In genomic region chr9:102689406-102689939, GRCm38 (mm10) we compare ENCODE assay signal across 9 mouse cellular contexts. TPM values are rescaled to one million over a fixed set of nuclear protein-coding genes. Genes with fewer than 3 reads are reported as not detected.
DNase-seq lines count a peak whose midpoint lies in the region; ATAC-seq and TF ChIP-seq lines count a peak whose summit lies in the region.
"Had no signal": no experiment of that assay in that cellular context is flagged by ENCODE, and none has a peak within 500 bp of the region (broad histone marks: within the 10 kb centered on the region; RNA-seq: fewer than 3 reads in every experiment).

No protein-coding gene starts in this region.

- peak; percentile 39 for DNase-seq in cerebellum, adult 11-12 months
- no peak for DNase-seq in cerebellum, adult 8-10 months
- DNase-seq in ES-E14 (ENCODE audit: low read depth, low spot score): peak; percentile 40
- DNase-seq in forebrain, postnatal 0 days: peak; percentile 81
- peak; percentile 42 to 73 for DNase-seq in lung, adult 18-20 months
- peak; percentile 36 for DNase-seq in stomach, postnatal 0 days (ENCODE audit: low spot score)
- DNase-seq in gastrocnemius, adult 8-10 months (ENCODE audit: low spot score in 2 of 2): no peak
- DNase-seq in right cerebral cortex, postnatal 14 days: no peak

- 3% methylated on average over 13 of the region's 13 CpGs for WGBS in forebrain, postnatal 0 days
- 12% methylated on average over 13 of the region's 13 CpGs for WGBS in stomach, postnatal 0 days

- no peaks in the 10 kb centered on the region for H3K9me3 ChIP-seq in ES-E14 (ENCODE audit: control insufficient read depth, insufficient read depth, low read depth, low read length)
- no peaks in the 10 kb centered on the region for H3K9me3 ChIP-seq in forebrain, postnatal 0 days (ENCODE audit: low read length)
- H3K9me3 ChIP-seq in stomach, postnatal 0 days (ENCODE audit: control insufficient read depth, low read length): no peaks in the 10 kb centered on the region

- no peaks in the 10 kb centered on the region for H3K36me3 ChIP-seq in ES-E14 (ENCODE audit: control insufficient read depth, insufficient read depth, low read length, poor library complexity, severe bottlenecking)
- no peaks in the 10 kb centered on the region for H3K36me3 ChIP-seq in forebrain, postnatal 0 days (ENCODE audit: insufficient read depth)
- H3K36me3 ChIP-seq in stomach, postnatal 0 days (ENCODE audit: control insufficient read depth, insufficient read depth, low read length): no peaks in the 10 kb centered on the region

- peaks cover 14 to 22% of the 10 kb centered on the region in 2 experiments for H3K4me1 ChIP-seq in ES-E14 (ENCODE audit: control insufficient read depth in 2 of 2, insufficient read depth in 2 of 2, low read length in 2 of 2, poor library complexity in 1 of 2)
- no peaks in the 10 kb centered on the region for H3K4me1 ChIP-seq in forebrain, postnatal 0 days (ENCODE audit: insufficient read depth)
- peaks cover 5% of the 10 kb centered on the region for H3K4me1 ChIP-seq in stomach, postnatal 0 days (replicated peaks; ENCODE audit: control insufficient read depth, insufficient read depth)

- TF ChIP-seq CTCF in forebrain, postnatal 0 days (IDR thresholded peaks at IDR 0.05; ENCODE audit: low read depth): no peak
- TF ChIP-seq CTCF in stomach, postnatal 0 days (IDR thresholded peaks at IDR 0.05; ENCODE audit: low read depth): no peak

- in situ Hi-C loops in ES-E14 (cut with MboI; ENCODE audit: low sequenced_read_pairs in 2 of 2, unreplicated experiment in 2 of 2): no loop called here

- H3K4me2 ChIP-seq in forebrain, postnatal 0 days (ENCODE audit: low read depth): peak overlapping the region; percentile 93
- peak overlapping the region; percentile 98 for H3K4me2 ChIP-seq in stomach, postnatal 0 days (replicated peaks; ENCODE audit: low read depth)

- H3K9ac ChIP-seq in ES-E14 (ENCODE audit: insufficient read depth, low read depth, low read length, poor library complexity, severe bottlenecking): peak overlapping the region; percentile 27
- H3K9ac ChIP-seq in forebrain, postnatal 0 days: peak overlapping the region; percentile 85
- H3K9ac ChIP-seq in stomach, postnatal 0 days (ENCODE audit: low read length): peak overlapping the region; percentile 43

- H3K27me3 ChIP-seq in forebrain, postnatal 0 days (ENCODE audit: insufficient read depth, low read length): no peaks in the 10 kb centered on the region
- no peaks in the 10 kb centered on the region for H3K27me3 ChIP-seq in stomach, postnatal 0 days (ENCODE audit: control insufficient read depth, insufficient read depth, low read length)

- peak; percentile 75 for ATAC-seq in forebrain, postnatal 0 days
- peak; percentile 61 for ATAC-seq in stomach, postnatal 0 days (ENCODE audit: low FRiP score, low TSS enrichment)

- TF ChIP-seq EP300 in stomach, postnatal 0 days (optimal IDR thresholded peaks at IDR 0.05): no peak

- peak overlapping the region; percentile 61 to 62 for H3K4me3 ChIP-seq in ES-E14 (ENCODE audit: insufficient read depth in 1 of 2, low read depth in 1 of 2, low read length in 2 of 2, poor library complexity in 1 of 2, severe bottlenecking in 1 of 2)
- peak overlapping the region; percentile 61 for H3K4me3 ChIP-seq in forebrain, postnatal 0 days (ENCODE audit: low read depth, low read length)
- H3K4me3 ChIP-seq in stomach, postnatal 0 days (ENCODE audit: low read depth, low read length): peak overlapping the region; percentile 45
- H3K4me3 ChIP-seq: erythroblast, embryonic 14.5 days had no signal

- peak overlapping the region; percentile 90 for H3K27ac ChIP-seq in ES-E14 (ENCODE audit: insufficient read depth, low read depth, low read length, poor library complexity, severe bottlenecking)
- peak overlapping the region; percentile 98 for H3K27ac ChIP-seq in forebrain, postnatal 0 days (ENCODE audit: low read depth, low read length)
- H3K27ac ChIP-seq in stomach, postnatal 0 days (replicated peaks): no peak overlapping the region

TF ChIP-seq in ES-E14, 5 proteins besides CTCF, POLR2A, EP300 and RAD21:
- no peak for TF ChIP-seq MAFK (IDR thresholded peaks at IDR 0.05; ENCODE audit: insufficient read depth, low read depth, low read length)
- TF ChIP-seq CHD2 (IDR thresholded peaks at IDR 0.05; ENCODE audit: low read depth, low read length): no peak
- TF ChIP-seq ZNF384 (IDR thresholded peaks at IDR 0.05; ENCODE audit: low read depth, low read length): no peak
- TF ChIP-seq ZC3H11A (IDR thresholded peaks at IDR 0.05; ENCODE audit: borderline replicate concordance, low read depth, low read length): no peak
- no peak for TF ChIP-seq HCFC1 (IDR thresholded peaks at IDR 0.05; ENCODE audit: borderline replicate concordance, insufficient read depth, low read length)

RNA-seq across cellular contexts. Expression of gene Amotl2, which starts 27.0 kb away (rescaled TPM):
- 103 and 161 TPM in 2 replicates for total RNA-seq in ES-E14 (2012; rRNA removed)
- total RNA-seq in forebrain, postnatal 0 days (2014; rRNA removed): 85.8 and 106 TPM in 2 replicates
- 24.8 and 27.6 TPM in 2 replicates for polyA plus RNA-seq in forebrain, postnatal 0 days (2015; fragmentation: Nextera tagmentation; extraction: Ambion mirVana)
- 18.6 and 22.7 TPM in 2 replicates for polyA plus RNA-seq in stomach, postnatal 0 days (2015; fragmentation: Nextera tagmentation; extraction: Ambion mirVana)
- total RNA-seq in gastrocnemius, adult 8-10 months (2022): 10 to 100 TPM; 12.7 to 17.4 (median 15.0) TPM

Comparison
In these comparisons a context has a peak if more than half of its experiments do, and no peak if none do; other contexts are left out.
1. DNase-seq: peak in cerebellum, adult 11-12 months (single experiment), ES-E14 (single experiment), forebrain, postnatal 0 days (single experiment), lung, adult 18-20 months (2 of 2) and stomach, postnatal 0 days (single experiment); none in cerebellum, adult 8-10 months (single experiment), gastrocnemius, adult 8-10 months (0 of 2) and right cerebral cortex, postnatal 14 days (single experiment).
2. H3K9ac ChIP-seq: peak in every context shown above with its lines; median percentile 85 in forebrain, postnatal 0 days; 43 in stomach, postnatal 0 days; 27 in ES-E14.
3. Peak in every context shown above with its lines, with median percentiles within 50 percentile points of each other: H3K4me3 ChIP-seq.